Mouse (Mus musculus): ENCODE measurements around the gene Elovl7. TPM values are rescaled to one million over a fixed set of nuclear protein-coding genes. Genes with fewer than 3 reads are reported as not detected.

The Elovl7 gene
- polyA plus RNA-seq, 1 experiment from 2014 or later: 2.8 TPM

- H3K9ac ChIP-seq: no peak overlapping the region
- no peaks in the 10 kb centered on the region for H3K36me3 ChIP-seq
- WGBS: 56% methylated on average over 11 of the region's 11 CpGs
- H3K27me3 ChIP-seq: no peaks in the 10 kb centered on the region
- H3K4me2 ChIP-seq: no peak overlapping the region
- no peaks in the 10 kb centered on the region for H3K9me3 ChIP-seq (replicated peaks)
- H3K27ac ChIP-seq: no peak overlapping the region
- H3K4me1 ChIP-seq (replicated peaks): 0 out of 2 replicates have a peak, but pooled peaks cover 2% of the 10 kb centered on the region
- ATAC-seq (replicated peaks; ENCODE audit: insufficient number of reproducible peaks, insufficient read depth, low FRiP score, low read depth): no peak
- no peak overlapping the region for H3K4me3 ChIP-seq
Measured at GRCm38 (mm10) chr13:108245086-108245697, 31.0 kb downstream of the Elovl7 start.

GRCm38 (mm10) chr13:108251106-108251505 is 36.9 kb downstream of the Elovl7 start:
- Histone ChIP-seq H3K27ac (no peak overlapping the region), H3K36me3 (no peaks in the 10 kb centered on the region), H3K9ac (no peak overlapping the region), H3K27me3 (no peaks in the 10 kb centered on the region), H3K9me3 (replicated peaks) (no peaks in the 10 kb centered on the region), H3K4me1 (replicated peaks) (no peaks in the 10 kb centered on the region), H3K4me3 (no peak overlapping the region), H3K4me2 (no peak overlapping the region)
- ATAC-seq (replicated peaks; ENCODE audit: insufficient number of reproducible peaks, insufficient read depth, low FRiP score, low read depth): no peak
- 66% methylated on average over 5 of the region's 5 CpGs for WGBS

DNA sequence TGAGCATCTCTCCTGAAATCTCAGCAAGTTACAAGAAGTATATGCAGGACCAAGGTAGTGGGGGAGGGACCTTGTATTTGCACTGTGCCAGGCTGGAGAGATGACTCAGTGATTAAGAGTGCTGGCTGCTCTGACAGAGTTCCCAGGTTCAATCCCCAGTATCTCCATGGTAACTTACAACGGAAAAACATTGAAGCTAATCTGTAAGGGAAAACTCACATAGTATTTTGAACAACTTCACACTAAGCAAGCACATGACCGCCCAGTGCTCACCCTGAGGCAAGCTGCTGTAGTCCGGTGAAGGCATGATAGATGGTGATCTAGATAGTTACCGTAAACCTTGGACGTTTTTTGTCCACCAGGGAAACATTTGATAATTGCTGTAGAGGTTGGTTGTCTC is 39.8 kb downstream of the Elovl7 start:
- no peaks in the 10 kb centered on the region for H3K9me3 ChIP-seq (replicated peaks)
- H3K27ac ChIP-seq: no peak overlapping the region
- no peaks in the 10 kb centered on the region for H3K27me3 ChIP-seq
- H3K4me3 ChIP-seq: no peak overlapping the region
- no peak overlapping the region for H3K9ac ChIP-seq
- no peaks in the 10 kb centered on the region for H3K4me1 ChIP-seq (replicated peaks)
- no peak for ATAC-seq (replicated peaks; ENCODE audit: insufficient number of reproducible peaks, insufficient read depth, low FRiP score, low read depth)
- no peaks in the 10 kb centered on the region for H3K36me3 ChIP-seq
- H3K4me2 ChIP-seq: no peak overlapping the region
- 74% methylated on average over 5 of the region's 5 CpGs for WGBS

DNA sequence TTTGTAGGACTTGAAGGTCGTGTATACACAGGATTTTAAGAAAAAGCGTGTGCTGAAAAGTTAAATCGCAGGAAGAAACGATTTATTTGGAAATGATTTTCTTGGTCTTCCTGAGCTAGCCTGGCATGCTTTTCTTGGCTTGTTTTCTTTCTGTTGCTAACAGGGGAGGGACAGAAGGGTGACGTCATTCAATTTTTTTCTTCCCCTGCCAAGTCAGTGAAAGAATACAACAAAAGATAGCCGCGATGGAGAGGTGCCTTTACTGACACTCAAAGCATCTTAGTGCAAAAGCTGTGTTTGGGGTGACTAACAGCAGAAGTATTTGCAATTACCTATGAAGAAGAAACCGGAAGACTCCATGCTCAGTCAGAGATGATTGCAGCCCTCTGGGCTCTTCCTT is 48.8 kb downstream of the Elovl7 start:
- Histone ChIP-seq H3K4me2 (no peak overlapping the region), H3K4me1 (replicated peaks) (no peaks in the 10 kb centered on the region), H3K36me3 (no peaks in the 10 kb centered on the region), H3K27ac (no peak overlapping the region), H3K27me3 (no peaks in the 10 kb centered on the region; the same call in 1 of the 2 replicates), H3K4me3 (no peak overlapping the region), H3K9me3 (replicated peaks) (no peaks in the 10 kb centered on the region), H3K9ac (no peak overlapping the region)
- no peak for ATAC-seq (replicated peaks; ENCODE audit: insufficient number of reproducible peaks, insufficient read depth, low FRiP score, low read depth)
- 44% methylated on average over 8 of the region's 8 CpGs for WGBS

GRCm38 (mm10) chr13:108265394-108265793 is 51.2 kb downstream of the Elovl7 start:
- H3K9ac ChIP-seq: no peak overlapping the region
- no peaks in the 10 kb centered on the region for H3K4me1 ChIP-seq (replicated peaks)
- H3K4me3 ChIP-seq: no peak overlapping the region
- no peak overlapping the region for H3K27ac ChIP-seq
- no peaks in the 10 kb centered on the region; the same call in 1 of the 2 replicates for H3K27me3 ChIP-seq
- ATAC-seq (replicated peaks; ENCODE audit: insufficient number of reproducible peaks, insufficient read depth, low FRiP score, low read depth): no peak
- H3K4me2 ChIP-seq: no peak overlapping the region
- no peaks in the 10 kb centered on the region for H3K9me3 ChIP-seq (replicated peaks)
- WGBS: 83% methylated on average over 4 of the region's 4 CpGs
- no peaks in the 10 kb centered on the region for H3K36me3 ChIP-seq

DNA sequence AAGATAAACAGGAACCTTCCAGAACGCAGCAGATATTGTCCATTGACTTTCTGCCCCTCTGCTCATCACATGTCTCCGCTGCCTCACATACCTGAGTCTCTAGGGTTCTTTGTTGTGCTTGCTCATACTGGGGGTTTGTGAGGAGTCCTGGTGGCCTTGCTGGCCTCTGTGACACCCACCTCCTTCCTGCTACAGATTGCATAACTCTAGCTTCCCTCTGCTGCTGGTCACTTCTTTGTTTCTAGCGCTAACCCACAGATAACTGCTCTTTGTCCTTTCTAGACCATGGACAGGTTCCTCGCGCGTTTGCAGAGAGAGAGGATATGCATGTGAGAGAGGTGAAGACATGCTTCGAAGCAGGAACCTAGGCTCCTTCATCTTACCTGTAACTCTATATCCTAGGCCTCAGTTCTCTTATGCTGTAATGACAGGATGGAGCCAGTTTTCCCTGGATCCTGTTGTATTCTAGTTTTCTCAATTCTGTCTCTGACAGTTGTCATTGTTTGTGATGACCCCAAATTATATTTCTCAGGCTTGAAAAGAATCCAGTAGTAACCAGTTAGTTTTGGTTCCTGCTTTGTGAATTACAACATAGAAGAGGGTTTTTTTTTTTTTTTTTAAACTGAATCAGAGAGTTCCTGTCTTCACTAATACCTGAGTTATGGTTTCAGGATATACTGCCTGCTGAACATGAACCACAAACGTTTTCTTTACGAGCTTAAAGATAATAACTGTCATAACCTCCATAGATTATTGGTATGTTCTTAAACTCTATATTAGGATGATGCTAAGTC is 53.8 kb downstream of the Elovl7 start:
- no peaks in the 10 kb centered on the region for H3K4me1 ChIP-seq (replicated peaks)
- no peak for ATAC-seq (replicated peaks; ENCODE audit: insufficient number of reproducible peaks, insufficient read depth, low FRiP score, low read depth)
- H3K27me3 ChIP-seq: no peaks in the 10 kb centered on the region; the same call in 1 of the 2 replicates
- no peaks in the 10 kb centered on the region for H3K36me3 ChIP-seq
- 61% methylated on average over 9 of the region's 9 CpGs for WGBS
- H3K4me3 ChIP-seq: no peak overlapping the region
- no peak overlapping the region for H3K27ac ChIP-seq
- no peak overlapping the region for H3K9ac ChIP-seq
- no peaks in the 10 kb centered on the region for H3K9me3 ChIP-seq (replicated peaks)
- no peak overlapping the region for H3K4me2 ChIP-seq

GRCm38 (mm10) chr13:108271458-108272148 is 57.4 kb downstream of the Elovl7 start:
- no peak overlapping the region for H3K4me2 ChIP-seq
- no peaks in the 10 kb centered on the region; the same call in 1 of the 2 replicates for H3K27me3 ChIP-seq
- no peak overlapping the region for H3K27ac ChIP-seq
- WGBS: 48% methylated on average over 7 of the region's 7 CpGs
- no peak for ATAC-seq (replicated peaks; ENCODE audit: insufficient number of reproducible peaks, insufficient read depth, low FRiP score, low read depth)
- H3K9me3 ChIP-seq (replicated peaks): no peaks in the 10 kb centered on the region
- H3K4me3 ChIP-seq: no peak overlapping the region
- H3K9ac ChIP-seq: no peak overlapping the region
- H3K4me1 ChIP-seq (replicated peaks): 0 out of 2 replicates have a peak, but pooled peaks cover 3% of the 10 kb centered on the region
- no peaks in the 10 kb centered on the region for H3K36me3 ChIP-seq

- H3K36me3 ChIP-seq: no peaks in the 10 kb centered on the region
- no peak overlapping the region for H3K4me3 ChIP-seq
- no peaks in the 10 kb centered on the region for H3K9me3 ChIP-seq (replicated peaks)
- no peaks in the 10 kb centered on the region; the same call in 1 of the 2 replicates for H3K27me3 ChIP-seq
- H3K4me1 ChIP-seq (replicated peaks): 0 out of 2 replicates have a peak, but pooled peaks cover 3% of the 10 kb centered on the region
- no peak for ATAC-seq (replicated peaks; ENCODE audit: insufficient number of reproducible peaks, insufficient read depth, low FRiP score, low read depth)
- no peak overlapping the region for H3K27ac ChIP-seq
- H3K9ac ChIP-seq: no peak overlapping the region
- 61% methylated on average over 8 of the region's 8 CpGs for WGBS
- H3K4me2 ChIP-seq: no peak overlapping the region
Measured at GRCm38 (mm10) chr13:108272332-108272731, 58.1 kb downstream of the Elovl7 start.

- ATAC-seq (replicated peaks; ENCODE audit: insufficient number of reproducible peaks, insufficient read depth, low FRiP score, low read depth): no peak
- Histone ChIP-seq H3K9ac (no peak overlapping the region), H3K27ac (no peak overlapping the region), H3K4me2 (no peak overlapping the region), H3K9me3 (replicated peaks) (no peaks in the 10 kb centered on the region), H3K36me3 (no peaks in the 10 kb centered on the region), H3K4me3 (no peak overlapping the region), H3K4me1 (replicated peaks) (0 out of 2 replicates have a peak, but pooled peaks cover 3% of the 10 kb centered on the region), H3K27me3 (no peaks in the 10 kb centered on the region; the same call in 1 of the 2 replicates)
- 52% methylated on average over 15 of the region's 15 CpGs for WGBS
Measured at GRCm38 (mm10) chr13:108273034-108273433, 58.8 kb downstream of the Elovl7 start.

DNA sequence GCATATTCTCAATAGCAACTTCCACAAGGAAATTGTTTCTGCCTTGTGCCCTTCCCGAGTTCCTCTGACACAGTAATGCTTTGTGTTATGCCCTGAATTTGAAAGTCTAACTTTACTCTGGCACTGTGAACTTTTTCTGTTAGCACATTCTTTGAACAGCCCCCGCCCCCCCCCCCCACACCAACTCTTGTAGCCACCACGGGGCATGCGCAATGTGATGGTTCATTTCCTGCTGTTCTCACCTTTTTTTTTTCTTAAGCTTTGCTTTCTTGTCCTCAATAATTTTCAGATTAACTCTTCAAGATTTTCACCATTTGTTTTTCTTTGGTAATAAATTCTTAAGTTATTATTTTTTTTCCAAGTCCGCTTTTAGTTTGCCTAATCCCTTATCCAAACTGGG is 59.3 kb downstream of the Elovl7 start:
- Histone ChIP-seq H3K4me3 (no peak overlapping the region), H3K4me2 (no peak overlapping the region), H3K4me1 (replicated peaks) (0 out of 2 replicates have a peak, but pooled peaks cover 3% of the 10 kb centered on the region), H3K27ac (no peak overlapping the region), H3K27me3 (no peaks in the 10 kb centered on the region), H3K9me3 (replicated peaks) (no peaks in the 10 kb centered on the region), H3K36me3 (no peaks in the 10 kb centered on the region), H3K9ac (no peak overlapping the region)
- no peak for ATAC-seq (replicated peaks; ENCODE audit: insufficient number of reproducible peaks, insufficient read depth, low FRiP score, low read depth)
- WGBS: 46% methylated on average over 5 of the region's 5 CpGs

DNA sequence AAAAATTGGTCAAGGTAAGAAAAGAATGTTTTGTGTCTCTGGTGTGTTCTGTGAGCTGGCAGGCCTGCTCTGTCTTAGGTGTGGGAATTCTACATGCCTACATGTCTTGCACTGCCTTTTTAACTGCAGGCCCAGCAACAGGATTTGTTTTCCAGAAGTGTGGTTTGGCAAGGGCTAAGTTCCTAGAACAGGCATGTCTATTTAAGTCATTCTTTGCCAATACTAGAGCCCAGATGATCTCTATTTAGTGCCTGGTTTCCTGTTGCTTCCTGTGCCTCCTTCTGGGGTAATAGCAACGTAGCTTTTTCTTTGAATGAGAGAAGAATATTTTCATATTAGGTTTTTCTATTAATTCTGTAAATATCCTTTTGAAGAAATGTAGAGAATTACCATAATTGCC is 62.4 kb downstream of the Elovl7 start:
- Histone ChIP-seq H3K4me2 (no peak overlapping the region), H3K4me1 (replicated peaks) (0 out of 2 replicates have a peak, but pooled peaks cover 5% of the 10 kb centered on the region), H3K27ac (no peak overlapping the region), H3K27me3 (0 out of 2 replicates have a peak, but pooled peaks cover 4% of the 10 kb centered on the region), H3K4me3 (no peak overlapping the region), H3K36me3 (no peaks in the 10 kb centered on the region), H3K9me3 (replicated peaks) (no peaks in the 10 kb centered on the region), H3K9ac (no peak overlapping the region)
- ATAC-seq (replicated peaks; ENCODE audit: insufficient number of reproducible peaks, insufficient read depth, low FRiP score, low read depth): no peak
- WGBS: 53% methylated on average over 1 of the region's 1 CpGs

Data from heart, embryonic 15.5 days (tissue).